Mouse (Mus musculus) lung, postnatal 36 days (tissue): ENCODE measurements around the gene Sox4.
A peak's percentile ranks its signal among the peaks of the same experiment; 100 is the strongest.

Experiments
- DNase-seq: peaks from one replicate; pipeline ENCODE4 v3.0.0; 2022; ENCODE audit warnings: mixed read lengths

Sox4 gene

GRCm38 (mm10) chr13:28953581-28953991 lies at the start of gene Sox4:
Gene Sox4 (minus strand): TSS chr13:28953713.
- peak; percentile 98 for DNase-seq

GRCm38 (mm10) chr13:28991899-28992664 lies 38.6 kb upstream of the Sox4 start:
- DNase-seq, result peak; percentile 60

- peak; percentile 58 for DNase-seq
Measured at GRCm38 (mm10) chr13:28988751-28989703, 35.5 kb upstream of the Sox4 start.

GRCm38 (mm10) chr13:28980681-28981080 lies 27.2 kb upstream of the Sox4 start:
- no peak for DNase-seq

- no peak for DNase-seq
Measured at GRCm38 (mm10) chr13:28975011-28975410, 21.5 kb upstream of the Sox4 start.

- DNase-seq, result no peak
Measured at GRCm38 (mm10) chr13:28974597-28974996, 21.1 kb upstream of the Sox4 start.

GRCm38 (mm10) chr13:28960916-28961315 lies 7.4 kb upstream of the Sox4 start:
- no peak for DNase-seq

GRCm38 (mm10) chr13:28959458-28959978 lies 6.0 kb upstream of the Sox4 start:
- peak; percentile 91 for DNase-seq

GRCm38 (mm10) chr13:28959068-28959440 lies 5.5 kb upstream of the Sox4 start:
- DNase-seq, result no peak

- peak; percentile 73 for DNase-seq
Measured at GRCm38 (mm10) chr13:28958211-28959067, 4.9 kb upstream of the Sox4 start.

- peak; percentile 97 for DNase-seq
Measured at GRCm38 (mm10) chr13:28957765-28958164, 4.3 kb upstream of the Sox4 start.

- DNase-seq, result peak; percentile 75
Measured at GRCm38 (mm10) chr13:28952576-28953571, 639 bp downstream of the Sox4 start.

- peak; percentile 42 for DNase-seq
Measured at GRCm38 (mm10) chr13:28951691-28952575, 1.6 kb downstream of the Sox4 start.

- peak; percentile 50 for DNase-seq
Measured at GRCm38 (mm10) chr13:28950623-28951491, 2.7 kb downstream of the Sox4 start.

GRCm38 (mm10) chr13:28950266-28950622 lies 3.3 kb downstream of the Sox4 start:
- DNase-seq, result peak; percentile 21

GRCm38 (mm10) chr13:28949279-28949915 lies 4.1 kb downstream of the Sox4 start:
- no peak for DNase-seq

- DNase-seq, result peak; percentile 50
Measured at GRCm38 (mm10) chr13:28948541-28948940, 5.0 kb downstream of the Sox4 start.

GRCm38 (mm10) chr13:28947740-28948441 lies 5.6 kb downstream of the Sox4 start:
- peak; percentile 55 for DNase-seq
